ENCODE assay signal across 8 mouse cellular contexts in genomic region chr4:155251147-155251546, GRCm38 (mm10). TPM values are rescaled to one million over a fixed set of nuclear protein-coding genes. Genes with fewer than 3 reads are reported as not detected.
DNase-seq lines count a peak whose midpoint lies in the region; ATAC-seq and TF ChIP-seq lines count a peak whose summit lies in the region.

No protein-coding gene starts in this region.

- ATAC-seq in heart, postnatal 0 days (ENCODE audit: insufficient read depth, low read depth) = no peak
- no peak for ATAC-seq in hindbrain, embryonic 13.5 days (ENCODE audit: low FRiP score)
- no peak for ATAC-seq in midbrain, embryonic 14.5 days (ENCODE audit: low FRiP score, low TSS enrichment)

- TF ChIP-seq EP300 in heart, postnatal 0 days (IDR thresholded peaks at IDR 0.05; ENCODE audit: low read depth) = no peak

- 85% methylated on average over 3 of the region's 3 CpGs for WGBS in heart, postnatal 0 days
- WGBS in hindbrain, embryonic 13.5 days = 68% methylated on average over 3 of the region's 3 CpGs
- 62% methylated on average over 3 of the region's 3 CpGs for WGBS in midbrain, embryonic 14.5 days

- H3K36me3 ChIP-seq in heart, postnatal 0 days (replicated peaks; ENCODE audit: control insufficient read depth, insufficient read depth, low read length) = peaks cover 6% of the 10 kb centered on the region; the same call in 1 of the 2 replicates
- peaks cover 10% of the 10 kb centered on the region for H3K36me3 ChIP-seq in hindbrain, embryonic 13.5 days
- peaks cover 12% of the 10 kb centered on the region; the same call in 1 of the 2 replicates for H3K36me3 ChIP-seq in midbrain, embryonic 14.5 days (ENCODE audit: control insufficient read depth, insufficient read depth, low read length)

- DNase-seq in heart, postnatal 0 days (ENCODE audit: low spot score) = no peak
- DNase-seq in heart, postnatal 25 days (ENCODE audit: low spot score) = no peak
- DNase-seq in cerebellum, postnatal 10 days = peak; percentile 57 to 65
- peak; percentile 22 for DNase-seq in midbrain, embryonic 14.5 days
- DNase-seq in adrenal gland, postnatal 4 days (ENCODE audit: low spot score in 2 of 2) = no peak
- DNase-seq in urinary bladder, postnatal 25 days (ENCODE audit: low spot score) = no peak
- no peak for DNase-seq in left cerebral cortex, postnatal 10 days (ENCODE audit: extremely low spot score in 1 of 2, low spot score in 2 of 2)

- no peak overlapping the region; the same call in 1 of the 2 replicates for H3K9ac ChIP-seq in heart, postnatal 0 days (replicated peaks; ENCODE audit: low read depth, low read length)
- H3K9ac ChIP-seq in hindbrain, embryonic 13.5 days = peak overlapping the region; percentile 62; the same call in 1 of the 2 replicates
- H3K9ac ChIP-seq in midbrain, embryonic 14.5 days (replicated peaks; ENCODE audit: low read length) = peak overlapping the region; percentile 90; the same call in 1 of the 2 replicates

- H3K4me2 ChIP-seq in heart, postnatal 0 days (ENCODE audit: low read depth, low read length) = peak overlapping the region; percentile 92
- H3K4me2 ChIP-seq in hindbrain, embryonic 13.5 days = peak overlapping the region; percentile 91
- H3K4me2 ChIP-seq in midbrain, embryonic 14.5 days (ENCODE audit: low read length) = peak overlapping the region; percentile 95

- no peak overlapping the region for H3K27ac ChIP-seq in heart, postnatal 0 days (ENCODE audit: low read depth)
- H3K27ac ChIP-seq in hindbrain, embryonic 13.5 days = peak overlapping the region; percentile 5; the same call in 1 of the 2 replicates
- H3K27ac ChIP-seq in midbrain, embryonic 14.5 days (replicated peaks; ENCODE audit: low read depth, low read length) = 0 out of 2 replicates have a peak overlapping the region, but pooled peaks have one; percentile 99

- H3K4me1 ChIP-seq in heart, postnatal 0 days (ENCODE audit: control insufficient read depth, insufficient read depth) = 0 out of 2 replicates have a peak, but pooled peaks cover 8% of the 10 kb centered on the region
- H3K4me1 ChIP-seq in hindbrain, embryonic 13.5 days (replicated peaks) = peaks cover 49% of the 10 kb centered on the region
- peaks cover 20% of the 10 kb centered on the region for H3K4me1 ChIP-seq in midbrain, embryonic 14.5 days (ENCODE audit: control insufficient read depth, insufficient read depth, low read length)

- intact Hi-C loops in heart, postnatal 25 days (cut with DNase I) = loop anchor here (5.0 kb wide), 1 partner anchor 56 kb away; no protein-coding TSS in a partner anchor
- intact Hi-C loops in left cerebral cortex, postnatal 10 days (cut with DNase I) = loop anchor here (5.0 kb wide), 1 partner anchor 56 kb away; no protein-coding TSS in a partner anchor

- no peaks in the 10 kb centered on the region for H3K27me3 ChIP-seq in heart, postnatal 0 days (ENCODE audit: control insufficient read depth, insufficient read depth, low read length)
- no peaks in the 10 kb centered on the region for H3K27me3 ChIP-seq in hindbrain, embryonic 13.5 days
- H3K27me3 ChIP-seq in midbrain, embryonic 14.5 days (ENCODE audit: control insufficient read depth, insufficient read depth, low read length) = no peaks in the 10 kb centered on the region

- 0 out of 2 replicates have a peak overlapping the region, but pooled peaks have one; percentile 67 for H3K4me3 ChIP-seq in heart, postnatal 0 days (ENCODE audit: low read depth, low read length)
- H3K4me3 ChIP-seq in hindbrain, embryonic 13.5 days = peak overlapping the region; percentile 62
- peak overlapping the region; percentile 63 for H3K4me3 ChIP-seq in midbrain, embryonic 14.5 days (replicated peaks; ENCODE audit: low read depth, low read length)

- no peaks in the 10 kb centered on the region for H3K9me3 ChIP-seq in heart, postnatal 0 days (replicated peaks; ENCODE audit: control insufficient read depth, low read length)
- no peaks in the 10 kb centered on the region for H3K9me3 ChIP-seq in hindbrain, embryonic 13.5 days
- H3K9me3 ChIP-seq in midbrain, embryonic 14.5 days (ENCODE audit: control insufficient read depth, low read length) = no peaks in the 10 kb centered on the region

- TF ChIP-seq CTCF in heart, postnatal 0 days (IDR thresholded peaks at IDR 0.05; ENCODE audit: low read depth) = no peak

RNA-seq across cellular contexts. Expression of gene Faap20, which starts 1.5 kb away (rescaled TPM):
- 45.8 and 69.2 TPM in 2 replicates for total RNA-seq in heart, postnatal 0 days (2014; rRNA removed; ENCODE audit: low replicate concordance)
- polyA plus RNA-seq in heart, postnatal 0 days (2015; fragmentation: Nextera tagmentation; extraction: Ambion mirVana) = 48.1 and 51.0 TPM in 2 replicates
- total RNA-seq in heart, postnatal 25 days (2021) = 10 to 100 TPM; 13.5 to 15.5 TPM
- polyA plus RNA-seq in hindbrain, embryonic 13.5 days (2015; fragmentation: Nextera tagmentation; extraction: Ambion mirVana) = 78.8 and 84.8 TPM in 2 replicates
- polyA plus RNA-seq in midbrain, embryonic 14.5 days (2014; fragmentation: Nextera tagmentation; extraction: Ambion mirVana) = 74.1 and 85.6 TPM in 2 replicates
- total RNA-seq in adrenal gland, postnatal 4 days (2021) = 10 to 100 TPM; 54.9 to 56.3 TPM
- total RNA-seq in left cerebral cortex, postnatal 10 days (2021) = 10 to 100 TPM; 25.4 to 26.2 TPM

RNA-seq across cellular contexts. Expression of gene Ski, which starts 28.8 kb away (rescaled TPM):
- total RNA-seq in heart, postnatal 0 days (2014; rRNA removed; ENCODE audit: low replicate concordance) = 53.2 and 60.6 TPM in 2 replicates
- 7.7 and 9.3 TPM in 2 replicates for polyA plus RNA-seq in heart, postnatal 0 days (2015; fragmentation: Nextera tagmentation; extraction: Ambion mirVana)
- 10 to 100 TPM; 55.0 to 63.9 TPM for total RNA-seq in heart, postnatal 25 days (2021)
- polyA plus RNA-seq in hindbrain, embryonic 13.5 days (2015; fragmentation: Nextera tagmentation; extraction: Ambion mirVana) = 10.3 and 10.4 TPM in 2 replicates
- polyA plus RNA-seq in midbrain, embryonic 14.5 days (2014; fragmentation: Nextera tagmentation; extraction: Ambion mirVana) = 14.3 and 15.4 TPM in 2 replicates
- 100 to 1,000 TPM; 106 to 111 TPM for total RNA-seq in adrenal gland, postnatal 4 days (2021)
- total RNA-seq in left cerebral cortex, postnatal 10 days (2021) = 100 to 1,000 TPM; 108 to 111 TPM

Comparison
In these comparisons a context has a peak if more than half of its experiments do, and no peak if none do; other contexts are left out.
1. DNase-seq: peak in cerebellum, postnatal 10 days (2 of 2) and midbrain, embryonic 14.5 days (single experiment); none in heart, postnatal 0 days (single experiment), heart, postnatal 25 days (single experiment), adrenal gland, postnatal 4 days (0 of 2), urinary bladder, postnatal 25 days (single experiment) and left cerebral cortex, postnatal 10 days (0 of 2).
2. Peak in every context shown above with its lines, with median percentiles within 50 percentile points of each other: H3K4me2 ChIP-seq and H3K4me3 ChIP-seq.